Mouse (Mus musculus) limb, embryonic 13.5 days (tissue): Measurements from ENCODE around the gene Casc3. TPM values are rescaled to one million over a fixed set of nuclear protein-coding genes. Genes with fewer than 3 reads are reported as not detected.
A peak's percentile ranks its signal among the peaks of the same experiment; 100 is the strongest.

Source experiments
- ATAC-seq: fragments of 200-750 bp; cut with Nextera tagmentation; 2 replicates; pipeline ENCODE4 v1.8.0; 2017; ENCODE audit warnings: low read depth, moderate number of reproducible peaks, moderate TSS enrichment; ENCODE audit not compliant: low FRiP score
- H3K27ac ChIP-seq: fragments of 300-500 bp; sonication (generic); 2 replicates; pipeline ENCODE4 v1.5.1; 2015; ENCODE audit warnings: inconsistent platforms, mild to moderate bottlenecking, moderate library complexity
- H3K27me3 ChIP-seq: fragments of 300-500 bp; sonication (generic); 2 replicates; pipeline ENCODE4 v1.6.1; 2015; ENCODE audit warnings: mild to moderate bottlenecking, inconsistent platforms
- H3K36me3 ChIP-seq: fragments of 300-500 bp; sonication (generic); 2 replicates; pipeline ENCODE4 v1.6.1; 2015; ENCODE audit warnings: inconsistent platforms, mild to moderate bottlenecking, moderate library complexity
- H3K4me1 ChIP-seq: fragments of 300-500 bp; sonication (generic); 2 replicates; pipeline ENCODE4 v1.6.1; 2015; ENCODE audit warnings: inconsistent platforms
- H3K4me2 ChIP-seq: fragments of 300-500 bp; sonication (generic); replicated peaks from 2 replicates; pipeline ENCODE4 v1.6.1; 2015; ENCODE audit warnings: inconsistent platforms, mild to moderate bottlenecking, moderate library complexity
- H3K4me3 ChIP-seq: fragments of 300-500 bp; sonication (generic); 2 replicates; pipeline ENCODE4 v1.5.1; 2015; ENCODE audit warnings: moderate library complexity, mild to moderate bottlenecking, inconsistent platforms
- H3K9ac ChIP-seq: fragments of 300-500 bp; sonication (generic); 2 replicates; pipeline ENCODE4 v1.6.1; 2015; ENCODE audit warnings: mild to moderate bottlenecking, inconsistent platforms
- H3K9me3 ChIP-seq: fragments of 300-500 bp; sonication (generic); 2 replicates; pipeline ENCODE4 v1.6.1; 2016; ENCODE audit warnings: inconsistent platforms
- WGBS: fragments of 180-500 bp; shearing (Covaris S2); methylation state at CpG from one replicate; pipeline ENCODE4 v1.1.7; 2015; 5-methylcytosine and 5-hydroxymethylcytosine counted together
- polyA plus RNA-seq: library from polyadenylated mRNA; unstranded; fragments of >200 nt; fragmentation: Nextera tagmentation; extraction: Ambion mirVana; gene quantifications from 2 replicates; pipeline ENCODE4 v1.2.1, GENCODE M21; 2015

The Casc3 gene
- polyA plus RNA-seq = 39.5 and 40.0 TPM in 2 replicates

DNA sequence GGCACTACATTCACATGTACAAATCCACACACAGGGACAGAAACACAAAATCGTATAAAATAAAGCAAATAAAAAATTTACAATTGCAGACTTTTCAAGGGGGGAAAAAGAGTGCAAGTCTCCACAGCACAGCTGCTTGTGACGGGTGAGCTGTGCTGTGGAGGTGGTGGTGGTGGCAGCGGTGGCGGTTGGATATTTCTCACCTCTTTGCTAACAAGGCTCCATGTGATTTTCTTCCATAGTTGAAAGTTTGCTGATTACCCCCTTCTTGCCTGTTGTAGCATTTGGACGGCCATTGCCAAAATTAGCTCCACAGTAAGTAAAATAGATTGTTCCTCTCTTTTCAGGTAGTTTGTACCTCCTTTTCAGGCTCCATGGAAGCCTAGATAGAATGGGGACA lies at the start of gene Casc3:
Gene Casc3, plus strand, starts transcription at position 301 of the 400 bp plus-strand sequence.
- 86% methylated on average over 5 of the region's 5 CpGs for WGBS
- peaks cover 86% of the 10 kb centered on the region for H3K36me3 ChIP-seq
- ATAC-seq = no peak
- H3K9ac ChIP-seq = no peak within 1 kb of the TSS
- H3K4me1 ChIP-seq = peaks cover 11% of the 10 kb centered on the region
- no peak within 1 kb of the TSS for H3K4me3 ChIP-seq
- H3K27ac ChIP-seq = no peak within 1 kb of the TSS
- H3K27me3 ChIP-seq = no peaks in the 10 kb centered on the region
- H3K4me2 ChIP-seq = no peak within 1 kb of the TSS
- no peaks in the 10 kb centered on the region for H3K9me3 ChIP-seq

DNA sequence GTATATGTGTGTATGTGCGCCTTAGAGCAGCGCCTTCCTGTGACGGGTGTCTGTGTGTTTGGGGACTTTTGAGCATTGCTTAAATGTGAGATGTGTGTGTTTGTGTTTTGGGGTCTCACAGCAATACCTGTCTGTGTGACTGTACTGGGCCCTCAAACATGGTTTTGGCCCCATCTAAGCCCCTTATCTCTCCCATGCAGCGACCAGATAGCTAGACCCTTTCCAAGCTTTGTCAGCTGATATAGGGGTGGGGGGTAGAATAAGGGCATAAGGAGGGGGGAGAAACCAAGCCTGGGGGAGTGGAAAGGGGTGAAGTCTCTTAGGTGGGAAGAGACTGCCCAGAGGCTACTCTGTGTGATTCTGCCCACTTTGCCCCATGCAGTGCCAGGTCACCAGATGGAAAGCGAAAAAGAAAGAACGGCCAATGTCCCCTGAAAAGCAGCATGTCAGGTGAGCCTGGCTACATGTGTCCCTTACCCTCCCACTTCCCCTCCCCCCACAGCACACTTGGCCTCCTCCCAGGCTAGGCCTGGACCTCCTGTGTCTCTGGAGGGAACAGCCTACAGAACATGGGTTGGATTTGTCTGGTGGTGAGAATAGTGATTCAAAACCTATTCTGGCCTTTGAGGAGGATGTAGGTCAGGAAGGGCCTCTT lies 48.9 kb upstream of the Casc3 start:
- WGBS = 89% methylated on average over 6 of the region's 6 CpGs
- Histone ChIP-seq H3K4me2 (no peak overlapping the region), H3K9ac (no peak overlapping the region), H3K4me1 (peaks cover 41% of the 10 kb centered on the region), H3K27me3 (no peaks in the 10 kb centered on the region), H3K4me3 (no peak overlapping the region), H3K27ac (no peak overlapping the region), H3K36me3 (peaks cover 58% of the 10 kb centered on the region), H3K9me3 (no peaks in the 10 kb centered on the region)
- ATAC-seq = no peak

DNA sequence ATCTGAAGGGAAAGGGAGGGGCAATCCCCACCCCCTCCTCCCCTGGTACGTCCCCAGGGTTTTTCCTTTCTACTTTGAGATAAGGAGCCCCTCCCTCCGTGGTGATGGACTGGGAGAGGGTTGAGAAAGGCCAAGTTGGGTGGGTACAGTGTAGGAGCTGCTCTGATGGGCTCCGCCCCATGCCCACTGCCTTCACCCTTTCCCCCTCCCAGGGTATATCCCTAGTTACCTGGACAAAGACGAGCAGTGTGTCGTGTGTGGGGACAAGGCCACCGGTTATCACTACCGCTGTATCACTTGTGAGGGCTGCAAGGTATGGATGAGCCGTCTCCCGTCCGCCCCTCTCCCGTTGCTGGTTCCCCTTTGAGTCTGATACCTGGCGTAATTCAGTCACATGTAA lies 48.0 kb upstream of the Casc3 start:
- Histone ChIP-seq H3K27me3 (no peaks in the 10 kb centered on the region), H3K9ac (no peak overlapping the region), H3K4me1 (peaks cover 33% of the 10 kb centered on the region), H3K36me3 (peaks cover 67% of the 10 kb centered on the region), H3K4me3 (no peak overlapping the region), H3K9me3 (no peaks in the 10 kb centered on the region), H3K4me2 (no peak overlapping the region), H3K27ac (no peak overlapping the region)
- 86% methylated on average over 12 of the region's 12 CpGs for WGBS
- ATAC-seq = no peak

DNA sequence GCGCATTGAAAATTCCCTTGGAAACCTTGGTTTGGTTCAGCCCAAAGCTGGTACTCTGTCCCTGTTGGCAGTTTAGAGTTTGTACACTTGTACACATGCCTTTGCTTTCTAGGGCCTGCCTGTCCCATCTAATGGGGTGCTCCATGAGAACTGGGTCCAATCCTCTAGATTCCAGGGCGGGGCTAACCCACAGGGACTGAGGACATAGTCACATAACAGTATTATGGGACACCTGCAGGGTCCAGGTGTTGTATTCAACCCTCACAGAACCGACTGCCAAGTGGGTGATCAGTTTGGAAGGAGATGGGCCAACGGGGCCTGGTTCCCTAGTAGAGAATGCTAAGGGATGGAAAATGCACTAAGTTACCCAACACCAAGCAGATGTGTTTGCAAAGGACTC lies 42.8 kb upstream of the Casc3 start:
- H3K9me3 ChIP-seq = no peaks in the 10 kb centered on the region
- H3K36me3 ChIP-seq = peaks cover 87% of the 10 kb centered on the region
- H3K27me3 ChIP-seq = no peaks in the 10 kb centered on the region
- H3K4me1 ChIP-seq = peaks cover 18% of the 10 kb centered on the region
- no peak overlapping the region for H3K4me3 ChIP-seq
- no peak overlapping the region for H3K27ac ChIP-seq
- no peak for ATAC-seq
- H3K9ac ChIP-seq = no peak overlapping the region
- 89% methylated on average over 4 of the region's 4 CpGs for WGBS
- H3K4me2 ChIP-seq = no peak overlapping the region

DNA sequence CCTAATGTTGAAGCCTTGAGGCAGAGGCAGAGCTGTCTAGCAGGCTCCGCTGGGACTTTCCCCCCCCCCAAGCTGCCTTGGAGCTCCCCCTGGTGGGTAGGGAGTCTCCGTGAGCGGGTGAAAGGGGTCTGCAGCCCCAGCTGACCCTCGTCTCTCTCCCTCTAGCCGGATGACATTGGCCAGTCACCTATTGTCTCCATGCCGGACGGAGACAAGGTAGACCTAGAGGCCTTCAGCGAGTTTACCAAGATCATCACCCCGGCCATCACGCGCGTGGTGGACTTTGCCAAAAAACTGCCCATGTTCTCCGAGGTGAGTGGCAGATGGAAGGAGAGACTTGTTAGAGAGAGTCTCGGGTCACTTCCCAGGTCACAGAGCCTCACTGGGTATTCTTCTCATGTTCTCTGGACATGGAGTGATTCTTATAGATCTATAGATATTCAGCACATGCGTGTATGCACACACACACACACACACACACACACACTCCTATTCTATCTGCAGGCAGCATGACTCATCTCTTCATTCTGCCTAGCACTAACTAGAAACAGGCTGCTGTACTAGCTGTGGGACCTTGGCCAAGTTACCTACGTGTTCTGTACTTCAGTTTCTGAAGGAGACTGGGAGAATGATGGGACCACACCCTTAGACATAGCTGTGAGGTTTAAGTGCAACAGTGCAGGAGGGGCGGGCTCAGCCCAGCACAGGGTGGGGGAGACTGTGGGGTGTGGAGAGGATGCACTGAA lies 41.8 kb upstream of the Casc3 start:
- no peaks in the 10 kb centered on the region for H3K9me3 ChIP-seq
- no peak overlapping the region for H3K4me3 ChIP-seq
- no peak overlapping the region for H3K9ac ChIP-seq
- peaks cover 28% of the 10 kb centered on the region for H3K4me1 ChIP-seq
- peaks cover 78% of the 10 kb centered on the region for H3K36me3 ChIP-seq
- H3K4me2 ChIP-seq = no peak overlapping the region
- no peak overlapping the region for H3K27ac ChIP-seq
- WGBS = 69% methylated on average over 17 of the region's 17 CpGs
- peak; percentile 33; the same call in 1 of the 2 replicates for ATAC-seq
- H3K27me3 ChIP-seq = no peaks in the 10 kb centered on the region

DNA sequence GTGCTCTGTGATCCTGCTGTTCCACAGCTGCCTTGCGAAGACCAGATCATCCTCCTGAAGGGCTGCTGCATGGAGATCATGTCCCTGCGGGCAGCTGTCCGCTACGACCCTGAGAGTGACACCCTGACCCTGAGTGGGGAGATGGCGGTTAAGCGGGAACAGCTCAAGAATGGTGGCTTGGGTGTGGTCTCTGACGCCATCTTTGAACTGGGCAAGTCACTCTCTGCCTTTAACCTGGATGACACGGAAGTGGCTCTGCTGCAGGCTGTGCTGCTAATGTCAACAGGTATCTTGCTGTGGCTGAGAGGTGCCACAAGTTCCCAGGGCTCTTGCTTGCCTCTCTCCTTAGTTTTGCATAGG lies 41.2 kb upstream of the Casc3 start:
- no peak overlapping the region for H3K4me2 ChIP-seq
- H3K4me1 ChIP-seq = peaks cover 34% of the 10 kb centered on the region
- no peak overlapping the region for H3K4me3 ChIP-seq
- no peak for ATAC-seq
- no peaks in the 10 kb centered on the region for H3K9me3 ChIP-seq
- WGBS = 89% methylated on average over 8 of the region's 8 CpGs
- peaks cover 77% of the 10 kb centered on the region for H3K36me3 ChIP-seq
- H3K27ac ChIP-seq = no peak overlapping the region
- no peak overlapping the region for H3K9ac ChIP-seq
- H3K27me3 ChIP-seq = no peaks in the 10 kb centered on the region

DNA sequence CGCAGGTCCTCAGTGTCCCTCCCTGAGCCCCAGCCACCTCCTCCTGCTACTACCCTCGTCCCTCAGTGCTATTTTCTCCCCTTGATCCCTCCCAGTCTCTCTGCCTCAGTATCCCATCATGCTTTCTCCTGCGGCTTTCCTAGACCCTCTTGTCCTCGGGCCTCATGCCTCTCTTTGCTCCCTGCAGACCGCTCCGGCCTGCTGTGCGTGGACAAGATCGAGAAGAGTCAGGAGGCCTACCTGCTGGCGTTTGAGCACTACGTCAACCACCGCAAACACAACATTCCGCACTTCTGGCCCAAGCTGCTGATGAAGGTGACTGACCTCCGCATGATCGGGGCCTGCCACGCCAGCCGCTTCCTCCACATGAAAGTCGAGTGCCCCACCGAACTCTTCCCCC lies 40.6 kb upstream of the Casc3 start:
- no peak overlapping the region for H3K4me2 ChIP-seq
- H3K27ac ChIP-seq = no peak overlapping the region
- H3K36me3 ChIP-seq = peaks cover 77% of the 10 kb centered on the region
- peaks cover 36% of the 10 kb centered on the region for H3K4me1 ChIP-seq
- no peaks in the 10 kb centered on the region for H3K27me3 ChIP-seq
- no peak overlapping the region for H3K9ac ChIP-seq
- no peak for ATAC-seq
- 82% methylated on average over 18 of the region's 18 CpGs for WGBS
- H3K4me3 ChIP-seq = no peak overlapping the region
- no peaks in the 10 kb centered on the region for H3K9me3 ChIP-seq

DNA sequence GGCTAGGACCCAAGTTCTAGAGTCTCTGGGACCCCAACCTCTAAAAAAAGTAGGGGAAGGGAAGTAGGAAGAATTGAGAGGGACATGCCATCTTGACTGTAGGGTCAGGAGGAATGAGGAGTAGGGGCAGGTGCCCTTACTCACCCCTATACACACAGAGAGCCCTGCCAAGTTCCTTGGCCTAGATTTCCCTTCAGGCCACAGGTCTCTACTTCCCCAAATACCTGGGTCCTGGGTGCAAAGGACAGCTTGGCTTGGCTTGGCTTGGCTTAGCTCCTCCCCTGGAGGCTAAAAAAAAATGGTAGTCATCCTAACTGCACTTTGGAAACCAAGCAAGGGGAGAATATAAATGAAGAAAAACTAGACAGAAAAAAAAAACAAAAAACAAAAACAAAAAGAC lies 40.0 kb upstream of the Casc3 start:
- no peak overlapping the region for H3K4me3 ChIP-seq

DNA sequence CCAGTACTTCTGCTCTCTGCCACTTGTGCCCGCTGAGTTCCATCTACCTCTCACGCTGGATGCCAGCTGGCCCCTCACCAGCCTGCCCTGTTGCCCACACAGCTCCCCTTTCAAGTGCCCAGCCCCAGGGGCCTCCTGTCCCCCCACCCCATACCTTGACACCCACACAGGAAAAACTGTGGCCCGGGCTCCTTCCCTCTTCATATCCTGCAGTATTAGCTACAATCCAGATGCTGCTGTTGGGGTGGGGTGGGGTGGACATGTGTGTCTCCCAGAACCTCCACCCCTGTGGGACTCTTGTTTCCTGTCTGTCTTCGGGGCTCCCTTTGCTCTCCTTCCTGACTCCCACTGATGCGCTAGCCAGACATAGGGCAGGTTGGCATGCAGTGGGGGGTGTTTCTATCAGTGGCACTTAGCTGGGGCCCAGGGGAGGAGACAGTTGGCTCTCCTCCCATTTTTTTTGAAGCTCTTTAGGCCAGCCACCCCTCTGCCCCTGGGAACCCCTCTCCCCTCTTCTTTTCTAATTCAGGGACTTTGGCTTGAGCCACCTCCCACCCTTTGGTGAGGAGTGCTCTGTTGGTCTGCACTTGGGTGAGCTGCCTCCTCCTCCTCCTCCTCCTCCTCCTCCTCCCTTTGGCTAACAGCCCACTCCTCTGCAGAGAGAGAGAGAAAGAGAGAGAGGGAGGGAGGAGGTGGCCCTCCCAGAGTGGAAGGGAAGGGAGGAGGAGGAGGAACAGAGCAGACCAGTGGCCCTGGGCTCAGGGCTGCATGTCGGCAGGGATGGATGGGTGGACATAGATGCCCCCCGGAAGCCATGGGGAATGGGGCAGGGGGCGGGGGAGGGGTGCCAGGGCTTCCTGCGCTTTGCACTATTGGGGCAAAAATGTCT lies 39.0 kb upstream of the Casc3 start:
- Histone ChIP-seq H3K9me3 (no peaks in the 10 kb centered on the region), H3K4me2 (no peak overlapping the region), H3K36me3 (peaks cover 80% of the 10 kb centered on the region), H3K4me3 (no peak overlapping the region), H3K4me1 (peaks cover 36% of the 10 kb centered on the region), H3K9ac (no peak overlapping the region; the same call in 1 of the 2 replicates), H3K27ac (no peak overlapping the region; the same call in 1 of the 2 replicates), H3K27me3 (no peaks in the 10 kb centered on the region)
- ATAC-seq = no peak
- 60% methylated on average over 7 of the region's 9 CpGs for WGBS

More for the DNA sequence above, 40.0 kb upstream of the Casc3 start:
- Histone ChIP-seq H3K36me3 (peaks cover 78% of the 10 kb centered on the region), H3K9me3 (no peaks in the 10 kb centered on the region), H3K4me2 (no peak overlapping the region), H3K27ac (no peak overlapping the region), H3K9ac (no peak overlapping the region), H3K4me1 (peaks cover 36% of the 10 kb centered on the region), H3K27me3 (no peaks in the 10 kb centered on the region)
- ATAC-seq = no peak

DNA sequence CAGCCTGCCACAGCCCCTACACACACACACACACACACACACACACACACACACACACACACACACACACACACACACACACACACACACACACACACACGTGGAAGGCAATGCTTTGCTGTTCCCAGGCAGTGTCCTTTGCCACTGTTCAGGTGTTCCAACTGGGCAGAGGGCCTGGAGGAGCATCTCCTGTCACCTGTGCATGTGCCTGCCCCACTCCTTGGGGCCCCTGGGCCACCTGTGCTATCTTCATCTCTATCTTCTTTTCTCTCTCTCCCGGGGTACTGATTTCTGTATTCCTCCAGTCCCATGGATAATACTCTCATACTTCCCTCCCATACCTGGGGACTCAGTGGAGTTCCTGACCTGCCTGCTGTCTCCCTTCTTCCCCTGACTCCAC lies 38.4 kb upstream of the Casc3 start:
- Histone ChIP-seq H3K27ac (no peak overlapping the region), H3K4me2 (no peak overlapping the region), H3K9ac (no peak overlapping the region), H3K36me3 (peaks cover 78% of the 10 kb centered on the region), H3K27me3 (no peaks in the 10 kb centered on the region), H3K9me3 (no peaks in the 10 kb centered on the region), H3K4me3 (no peak overlapping the region), H3K4me1 (peaks cover 36% of the 10 kb centered on the region)
- WGBS = 47% methylated on average over 1 of the region's 2 CpGs
- no peak for ATAC-seq

DNA sequence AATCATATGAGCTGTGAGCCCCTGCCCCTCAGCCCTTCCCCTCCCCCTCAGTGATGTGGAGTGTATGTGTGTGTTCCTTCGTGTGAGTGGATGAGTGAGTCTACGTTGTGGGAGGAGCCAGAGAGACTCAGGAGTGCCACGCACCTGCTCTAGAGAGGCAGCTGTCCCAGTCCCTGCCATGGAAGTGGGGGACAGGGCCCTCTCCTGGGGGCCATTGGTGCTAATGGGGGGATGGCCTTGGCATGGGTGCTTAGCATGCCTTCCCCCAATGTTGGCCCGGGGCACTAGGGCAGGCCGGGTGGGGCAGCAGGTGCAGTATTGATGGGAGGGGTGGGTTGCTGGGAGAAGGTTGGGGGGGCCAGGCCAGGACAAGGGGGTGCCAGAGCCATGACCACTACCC lies 37.9 kb upstream of the Casc3 start:
- Histone ChIP-seq H3K4me1 (peaks cover 36% of the 10 kb centered on the region), H3K4me2 (no peak overlapping the region), H3K9me3 (no peaks in the 10 kb centered on the region), H3K9ac (no peak overlapping the region), H3K27me3 (no peaks in the 10 kb centered on the region), H3K36me3 (peaks cover 76% of the 10 kb centered on the region), H3K4me3 (no peak overlapping the region), H3K27ac (no peak overlapping the region)
- no peak for ATAC-seq
- WGBS = 54% methylated on average over 5 of the region's 5 CpGs

DNA sequence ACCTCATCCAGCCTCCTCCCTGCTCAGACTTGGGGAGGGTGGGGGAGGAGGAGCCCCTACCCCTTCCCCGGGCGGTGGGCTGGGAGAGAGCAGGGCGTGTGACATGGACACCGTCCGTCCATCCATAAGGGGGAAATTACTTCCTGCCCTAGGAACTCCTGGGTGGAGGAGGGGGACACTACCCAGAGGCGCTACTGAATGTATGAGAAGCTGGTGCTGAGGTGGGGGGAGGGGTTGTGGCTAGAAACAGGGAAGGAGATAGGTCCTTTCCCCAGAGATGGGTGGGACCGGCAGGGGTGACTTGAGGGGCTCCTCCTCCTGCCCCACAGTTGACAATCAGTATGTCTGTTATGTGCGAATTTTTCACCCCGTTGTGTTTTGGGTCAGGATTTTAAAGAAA lies 37.4 kb upstream of the Casc3 start:
- H3K4me1 ChIP-seq = peaks cover 36% of the 10 kb centered on the region
- no peaks in the 10 kb centered on the region for H3K9me3 ChIP-seq
- H3K36me3 ChIP-seq = peaks cover 72% of the 10 kb centered on the region
- no peak overlapping the region for H3K4me3 ChIP-seq
- no peaks in the 10 kb centered on the region for H3K27me3 ChIP-seq
- ATAC-seq = no peak
- no peak overlapping the region for H3K27ac ChIP-seq
- WGBS = 21% methylated on average over 8 of the region's 9 CpGs
- H3K9ac ChIP-seq = no peak overlapping the region
- H3K4me2 ChIP-seq = peak overlapping the region; percentile 16; the same call in 1 of the 2 replicates
